Mouse (Mus musculus) G1E (cell line): ENCODE measurements at regions not wholly inside any gene's neighbourhood (a gene's known extent, or its start where the extent isn't known, plus 50 kb on each side); places are given as distances from the start of the nearest gene placed in this dataset.

Source experiments
- ATAC-seq: 2 replicates; pipeline ENCODE4 v1.8.0; 2016; ENCODE audit warnings: mild to moderate bottlenecking; ENCODE audit not compliant: insufficient number of reproducible peaks, poor library complexity, low FRiP score, severe bottlenecking; ENCODE audit errors: extremely low read depth
- DNase-seq: peaks from one replicate; pipeline ENCODE4 v3.0.0; 2012; ENCODE audit warnings: low spot score
- H3K27me3 ChIP-seq: 2 replicates; pipeline ENCODE4 v1.6.1; 2012; ENCODE audit warnings: mild to moderate bottlenecking, low read length, inconsistent platforms; ENCODE audit not compliant: insufficient read depth
- H3K36me3 ChIP-seq: replicated peaks from 2 replicates; pipeline ENCODE3; 2012; ENCODE audit warnings: mild to moderate bottlenecking, inconsistent platforms
- H3K4me1 ChIP-seq: 2 replicates; pipeline ENCODE4 v1.6.1; 2012; ENCODE audit warnings: low read depth, low read length, inconsistent platforms, mixed read lengths; ENCODE audit not compliant: insufficient read depth
- H3K4me3 ChIP-seq: 2 replicates; pipeline ENCODE4 v1.5.1; 2012; ENCODE audit warnings: low read depth, mild to moderate bottlenecking, inconsistent platforms, low read length, moderate library complexity, mixed read lengths
- H3K9me3 ChIP-seq: replicated peaks from 2 replicates; pipeline ENCODE4 v1.6.1; 2012; ENCODE audit warnings: inconsistent platforms
- CTCF ChIP-seq: IDR thresholded peaks from 2 replicates; pipeline ENCODE4 v1.5.1; 2012; ENCODE audit warnings: low read depth, low read length, inconsistent platforms, mixed read lengths
- GATA1 ChIP-seq: IDR thresholded peaks from 2 replicates; pipeline ENCODE4 v1.6.1; 2012; ENCODE audit warnings: borderline replicate concordance, low read length, inconsistent platforms, mixed read lengths
- GATA2 ChIP-seq: IDR thresholded peaks from 2 replicates; pipeline ENCODE4 v1.6.1; 2012; ENCODE audit warnings: low read depth, low read length, inconsistent platforms, borderline replicate concordance
- POLR2AphosphoS5 ChIP-seq: IDR thresholded peaks from 2 replicates; pipeline ENCODE4 v1.6.1; 2012; ENCODE audit warnings: low read depth, low read length, inconsistent platforms; ENCODE audit not compliant: insufficient replicate concordance
- TAL1 ChIP-seq: conservative IDR thresholded peaks from 2 replicates; pipeline ENCODE4 v1.6.1; 2012; ENCODE audit warnings: low read depth, low read length, inconsistent platforms, mixed read lengths

DNA sequence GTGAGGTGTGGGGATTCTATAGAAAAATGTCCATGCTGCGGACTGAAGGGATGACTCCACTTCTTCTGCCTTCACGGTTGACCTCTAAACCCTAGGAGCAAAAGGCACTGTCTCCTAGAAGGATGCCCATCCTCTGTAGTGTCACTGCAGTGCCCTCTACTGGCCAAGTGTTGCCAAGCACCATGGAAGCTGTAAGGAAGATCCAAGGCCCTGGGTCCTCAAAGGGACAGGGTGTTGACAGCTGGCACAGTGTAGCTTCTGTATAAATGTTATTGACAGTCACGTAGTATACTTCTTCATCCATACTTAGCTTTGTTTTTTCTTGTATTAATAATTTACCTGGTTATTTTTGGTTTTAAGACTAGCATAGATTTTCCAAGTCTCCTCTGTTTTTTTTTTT lies 299.1 kb downstream of the Zfp706 start:
- DNase-seq (peak; percentile 47), ATAC-seq (peak; percentile 56; the same call in 1 of the 2 replicates)
- H3K4me3 ChIP-seq, result no peak overlapping the region
- TF ChIP-seq CTCF (peak; percentile 90), GATA2 (no peak)
- peaks cover 42% of the 10 kb centered on the region for H3K4me1 ChIP-seq
- no peaks in the 10 kb centered on the region for H3K36me3 ChIP-seq
- peaks cover 3% of the 10 kb centered on the region; the same call in 1 of the 2 replicates for H3K27me3 ChIP-seq
- no peaks in the 10 kb centered on the region for H3K9me3 ChIP-seq

- ATAC-seq (peak; percentile 90), DNase-seq (peak; percentile 34)
- Histone ChIP-seq H3K4me1 (peaks cover 40% of the 10 kb centered on the region), H3K4me3 (no peak overlapping the region), H3K36me3 (no peaks in the 10 kb centered on the region), H3K9me3 (no peaks in the 10 kb centered on the region), H3K27me3 (no peaks in the 10 kb centered on the region)
- TF ChIP-seq TAL1, result no peak
- TF ChIP-seq CTCF, result no peak; the same call in 1 of the 2 replicates
- TF ChIP-seq GATA1, result no peak
- no peak for TF ChIP-seq GATA2
- no peak for TF ChIP-seq POLR2AphosphoS5
These were observed 301.6 kb downstream of the Zfp706 start for GRCm38 (mm10) chr15:36705990-36706389.

DNA sequence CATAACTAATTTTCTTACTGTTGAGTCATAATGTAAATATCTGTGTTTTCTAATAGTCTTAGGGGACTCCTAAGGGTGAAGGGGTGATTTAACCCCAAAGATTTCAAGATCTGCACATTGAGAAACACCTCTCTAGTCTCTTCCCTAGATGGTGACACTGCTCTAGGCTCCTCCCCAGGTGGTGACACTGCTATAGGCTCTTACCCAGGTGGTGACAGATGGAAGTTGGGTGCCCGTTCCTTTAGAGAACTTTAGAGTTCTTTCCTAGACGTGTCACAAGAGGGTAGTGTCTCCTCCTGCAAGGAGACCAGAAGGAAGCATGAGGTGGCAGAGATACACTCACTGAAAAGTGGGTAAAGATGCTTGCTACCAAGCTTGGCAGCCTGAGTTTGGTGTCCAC lies 302.2 kb downstream of the Zfp706 start:
- DNase-seq, result no peak
- TF ChIP-seq POLR2AphosphoS5 (no peak), TAL1 (no peak), CTCF (no peak), GATA1 (no peak)
- Histone ChIP-seq H3K4me1 (peaks cover 40% of the 10 kb centered on the region), H3K9me3 (no peaks in the 10 kb centered on the region), H3K4me3 (no peak overlapping the region), H3K27me3 (peaks cover under 1% of the 10 kb centered on the region; the same call in 1 of the 2 replicates), H3K36me3 (no peaks in the 10 kb centered on the region)
- ATAC-seq, result no peak

- Histone ChIP-seq H3K36me3 (no peaks in the 10 kb centered on the region), H3K4me3 (no peak overlapping the region), H3K27me3 (peaks cover 8% of the 10 kb centered on the region), H3K4me1 (peaks cover 23% of the 10 kb centered on the region), H3K9me3 (no peaks in the 10 kb centered on the region)
- no peak for DNase-seq
- TF ChIP-seq GATA2 (no peak), POLR2AphosphoS5 (no peak), GATA1 (no peak), CTCF (no peak), TAL1 (no peak)
- no peak for ATAC-seq
These were observed 305.7 kb downstream of the Zfp706 start for GRCm38 (mm10) chr15:36701846-36702245.

GRCm38 (mm10) chr15:36700196-36700595 lies 307.4 kb downstream of the Zfp706 start:
- H3K9me3 ChIP-seq, result no peaks in the 10 kb centered on the region
- H3K4me1 ChIP-seq, result peaks cover 18% of the 10 kb centered on the region
- H3K4me3 ChIP-seq, result no peak overlapping the region
- TF ChIP-seq GATA1, result no peak
- TF ChIP-seq POLR2AphosphoS5, result no peak
- TF ChIP-seq GATA2, result no peak
- no peak for TF ChIP-seq CTCF
- TF ChIP-seq TAL1, result no peak
- no peak for DNase-seq
- ATAC-seq, result no peak
- H3K27me3 ChIP-seq, result peaks cover 8% of the 10 kb centered on the region
- no peaks in the 10 kb centered on the region for H3K36me3 ChIP-seq

DNA sequence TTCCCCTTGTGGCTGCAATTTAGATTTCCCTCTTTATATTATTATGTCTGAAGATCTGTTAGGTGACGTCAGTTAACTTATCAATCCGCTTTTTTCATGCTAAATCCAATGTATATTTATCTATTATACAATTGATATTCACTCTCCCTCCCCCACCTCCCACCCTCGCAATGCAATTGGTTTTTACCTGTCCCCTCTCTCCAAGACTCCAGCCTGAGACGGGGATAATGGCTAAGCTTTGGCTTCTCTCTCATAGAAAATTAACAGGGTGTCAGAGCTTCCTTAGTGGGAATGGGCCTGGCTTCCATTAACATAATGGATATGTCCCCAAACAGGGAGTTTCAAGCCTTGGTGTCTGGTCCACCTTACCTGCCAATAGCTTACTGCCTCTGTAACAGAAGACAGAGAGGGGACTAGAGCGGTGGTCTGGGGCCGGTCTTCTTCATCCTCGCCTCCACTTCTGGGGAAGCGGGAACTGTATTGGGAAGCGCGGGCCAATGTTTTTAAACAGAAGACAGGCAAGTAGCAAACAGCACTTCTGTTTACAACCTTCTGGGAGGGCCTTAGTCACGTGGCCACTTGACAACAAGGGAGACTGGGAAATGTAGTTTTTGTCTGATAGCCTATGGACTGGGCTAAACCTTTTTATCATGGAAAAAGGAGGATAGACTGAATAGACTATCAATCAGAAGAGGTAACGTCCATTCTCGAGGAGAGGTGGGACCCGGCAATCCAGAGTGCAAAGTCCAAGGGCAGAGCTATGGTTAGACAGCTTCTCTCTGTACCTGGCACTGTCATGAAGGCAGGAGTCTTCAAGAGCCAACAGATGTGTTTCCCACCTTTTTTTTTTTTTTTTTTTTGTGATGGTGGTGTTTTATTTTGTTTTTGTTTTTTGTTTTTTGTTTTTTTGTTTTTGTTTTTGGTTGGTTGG lies 312.1 kb downstream of the Zfp706 start:
- peaks cover 16% of the 10 kb centered on the region for H3K27me3 ChIP-seq
- TF ChIP-seq TAL1 (no peak), POLR2AphosphoS5 (no peak), GATA2 (no peak), GATA1 (no peak), CTCF (no peak)
- H3K4me1 ChIP-seq, result peaks cover 9% of the 10 kb centered on the region
- no peaks in the 10 kb centered on the region for H3K9me3 ChIP-seq
- no peak overlapping the region for H3K4me3 ChIP-seq
- no peak for DNase-seq
- ATAC-seq, result no peak
- H3K36me3 ChIP-seq, result no peaks in the 10 kb centered on the region
